Mouse (Mus musculus) kidney, postnatal 10 days (tissue): ENCODE results near the gene Tmem269.

Source experiments
- DNase-seq: peaks from one replicate; pipeline ENCODE4 v3.0.0; 2021; ENCODE audit warnings: mixed read lengths

Tmem269 gene

GRCm38 (mm10) chr4:119234348-119234747, 16.3 kb upstream of the Tmem269 start:
- DNase-seq = no peak

- peak; percentile 67 for DNase-seq
These were observed 15.4 kb upstream of the Tmem269 start for GRCm38 (mm10) chr4:119233256-119233901.

- peak; percentile 100 for DNase-seq
These were observed 14.6 kb upstream of the Tmem269 start, which contains the start of the genes AU022252 and P3h1 for GRCm38 (mm10) chr4:119232410-119233255. TSS of gene AU022252 (minus strand) at chr4:119232712. TSS of gene P3h1 (plus strand) at chr4:119232915.

GRCm38 (mm10) chr4:119226751-119227150, 8.7 kb upstream of the Tmem269 start:
- DNase-seq = no peak

- DNase-seq = no peak
These were observed 7.7 kb upstream of the Tmem269 start for GRCm38 (mm10) chr4:119225719-119226118.

- no peak for DNase-seq
These were observed 6.5 kb upstream of the Tmem269 start for GRCm38 (mm10) chr4:119224534-119224933.

GRCm38 (mm10) chr4:119223696-119224095, 5.7 kb upstream of the Tmem269 start:
- peak; percentile 50 for DNase-seq

GRCm38 (mm10) chr4:119216667-119217066, 1.4 kb downstream of the Tmem269 start:
- no peak for DNase-seq

- DNase-seq = peak; percentile 84
These were observed 13.3 kb downstream of the Tmem269 start for GRCm38 (mm10) chr4:119204672-119205071.

GRCm38 (mm10) chr4:119198105-119198504, 19.9 kb downstream of the Tmem269 start:
- no peak for DNase-seq

GRCm38 (mm10) chr4:119195582-119196320, 22.3 kb downstream of the Tmem269 start:
- DNase-seq = peak; percentile 17

GRCm38 (mm10) chr4:119194909-119195581, 23.0 kb downstream of the Tmem269 start, which contains the start of gene Svbp:
TSS of gene Svbp (plus strand) at chr4:119195306.
- peak; percentile 97 for DNase-seq

GRCm38 (mm10) chr4:119192757-119193156, 25.3 kb downstream of the Tmem269 start:
- no peak for DNase-seq

GRCm38 (mm10) chr4:119191273-119191672, 26.7 kb downstream of the Tmem269 start:
- no peak for DNase-seq

GRCm38 (mm10) chr4:119190618-119191017, 27.4 kb downstream of the Tmem269 start:
- no peak for DNase-seq

- DNase-seq = no peak
These were observed 28.2 kb downstream of the Tmem269 start, which contains the start of gene Ermap for GRCm38 (mm10) chr4:119189864-119190263. TSS of gene Ermap (minus strand) at chr4:119190011.

GRCm38 (mm10) chr4:119189392-119189791, 28.6 kb downstream of the Tmem269 start:
- no peak for DNase-seq

- no peak for DNase-seq
These were observed 29.8 kb downstream of the Tmem269 start for GRCm38 (mm10) chr4:119188060-119188785.

- no peak for DNase-seq
These were observed 32.2 kb downstream of the Tmem269 start for GRCm38 (mm10) chr4:119185771-119186170.

GRCm38 (mm10) chr4:119183525-119183924, 34.5 kb downstream of the Tmem269 start:
- no peak for DNase-seq

- DNase-seq = no peak
These were observed 36.6 kb downstream of the Tmem269 start for GRCm38 (mm10) chr4:119181456-119181855.
